Mouse (Mus musculus) liver, embryonic 12.5 days (tissue): ENCODE data around the gene Ggact. TPM values are rescaled to one million over a fixed set of nuclear protein-coding genes. Genes with fewer than 3 reads are reported as not detected.

ENCODE experiments used
- ATAC-seq: fragments of 200-750 bp; cut with Nextera tagmentation; 2 replicates; pipeline ENCODE4 v1.8.0; 2017; ENCODE audit warnings: moderate number of reproducible peaks, mild to moderate bottlenecking, moderate library complexity
- H3K27ac ChIP-seq: fragments of 300-500 bp; sonication (generic); 2 replicates; pipeline ENCODE4 v1.5.1; 2016; ENCODE audit warnings: mild to moderate bottlenecking
- H3K27me3 ChIP-seq: fragments of 300-500 bp; sonication (generic); replicated peaks from 2 replicates; pipeline ENCODE4 v1.6.1; 2016; ENCODE audit warnings: mild to moderate bottlenecking, moderate library complexity
- H3K36me3 ChIP-seq: fragments of 300-500 bp; sonication (generic); 2 replicates; pipeline ENCODE4 v1.6.1; 2016; ENCODE audit warnings: mild to moderate bottlenecking, moderate library complexity
- H3K4me1 ChIP-seq: fragments of 300-500 bp; sonication (generic); 2 replicates; pipeline ENCODE4 v1.6.1; 2016
- H3K4me2 ChIP-seq: fragments of 300-500 bp; sonication (generic); 2 replicates; pipeline ENCODE4 v1.6.1; 2016; ENCODE audit warnings: mild to moderate bottlenecking, moderate library complexity
- H3K4me3 ChIP-seq: fragments of 300-500 bp; sonication (generic); 2 replicates; pipeline ENCODE4 v1.5.1; 2016; ENCODE audit warnings: mild to moderate bottlenecking, moderate library complexity
- H3K9ac ChIP-seq: fragments of 300-500 bp; sonication (generic); 2 replicates; pipeline ENCODE4 v1.6.1; 2016; ENCODE audit warnings: mild to moderate bottlenecking, moderate library complexity
- H3K9me3 ChIP-seq: fragments of 300-500 bp; sonication (generic); replicated peaks from 2 replicates; pipeline ENCODE4 v1.6.1; 2016; ENCODE audit warnings: mild to moderate bottlenecking, moderate library complexity
- WGBS: fragments of 180-500 bp; shearing (Covaris S2); methylation state at CpG from one replicate; pipeline ENCODE4 v1.1.7; 2016; ENCODE audit not compliant: insufficient replicate concordance; 5-methylcytosine and 5-hydroxymethylcytosine counted together
- polyA plus RNA-seq: library from polyadenylated mRNA; unstranded; fragments of >200 nt; fragmentation: Nextera tagmentation; extraction: Ambion mirVana; gene quantifications from 2 replicates; pipeline ENCODE4 v1.2.1, GENCODE M21; 2016

Gene Ggact
- polyA plus RNA-seq, 1 experiment from 2014 or later, result 16.1 TPM

GRCm38 (mm10) chr14:122790111-122790510, 123.4 kb downstream of the Ggact start:
- no peaks in the 10 kb centered on the region for H3K36me3 ChIP-seq
- no peaks in the 10 kb centered on the region for H3K27me3 ChIP-seq
- 66% methylated on average over 7 of the region's 7 CpGs for WGBS
- no peak for ATAC-seq
- H3K27ac ChIP-seq, result no peak overlapping the region
- H3K9ac ChIP-seq, result no peak overlapping the region
- no peak overlapping the region for H3K4me3 ChIP-seq
- H3K9me3 ChIP-seq, result no peaks in the 10 kb centered on the region
- no peaks in the 10 kb centered on the region for H3K4me1 ChIP-seq
- H3K4me2 ChIP-seq, result no peak overlapping the region

- ATAC-seq, result no peak
- Histone ChIP-seq H3K9ac (no peak overlapping the region), H3K9me3 (no peaks in the 10 kb centered on the region), H3K27me3 (no peaks in the 10 kb centered on the region), H3K4me3 (no peak overlapping the region), H3K27ac (no peak overlapping the region), H3K4me1 (no peaks in the 10 kb centered on the region), H3K36me3 (no peaks in the 10 kb centered on the region), H3K4me2 (no peak overlapping the region)
- WGBS, result 13% methylated on average over 2 of the region's 2 CpGs
Observed at GRCm38 (mm10) chr14:122788199-122788598, 125.4 kb downstream of the Ggact start.

DNA sequence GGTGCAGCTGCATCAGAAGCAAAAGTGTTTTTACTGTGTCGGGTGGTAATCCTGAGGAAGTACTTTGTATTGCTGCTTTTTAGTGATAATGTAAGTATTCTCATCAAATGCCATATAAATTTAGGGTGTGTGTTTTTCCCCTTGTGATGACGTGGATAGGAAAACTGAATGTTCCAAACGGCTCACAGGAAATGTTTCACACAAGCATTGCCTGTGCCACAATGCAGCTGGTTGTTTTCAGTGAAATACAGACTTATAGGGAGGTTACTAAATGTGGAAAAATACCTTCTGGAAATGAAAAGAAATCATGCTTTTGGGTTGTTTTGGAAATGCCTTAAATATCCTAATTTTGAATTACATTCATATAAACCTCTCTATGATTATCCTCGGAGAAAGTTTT, 128.9 kb downstream of the Ggact start:
- H3K9ac ChIP-seq, result no peak overlapping the region
- H3K27me3 ChIP-seq, result no peaks in the 10 kb centered on the region
- no peak overlapping the region for H3K4me2 ChIP-seq
- no peaks in the 10 kb centered on the region for H3K36me3 ChIP-seq
- H3K27ac ChIP-seq, result no peak overlapping the region
- no peak overlapping the region for H3K4me3 ChIP-seq
- 49% methylated on average over 4 of the region's 4 CpGs for WGBS
- no peaks in the 10 kb centered on the region for H3K4me1 ChIP-seq
- H3K9me3 ChIP-seq, result no peaks in the 10 kb centered on the region
- ATAC-seq, result no peak

GRCm38 (mm10) chr14:122766448-122766847, 147.1 kb downstream of the Ggact start:
- Histone ChIP-seq H3K4me2 (no peak overlapping the region), H3K36me3 (no peaks in the 10 kb centered on the region), H3K4me3 (no peak overlapping the region), H3K27me3 (no peaks in the 10 kb centered on the region), H3K27ac (no peak overlapping the region), H3K9me3 (no peaks in the 10 kb centered on the region), H3K9ac (no peak overlapping the region), H3K4me1 (peaks cover 13% of the 10 kb centered on the region; the same call in 1 of the 2 replicates)
- ATAC-seq, result no peak
- WGBS, result 54% methylated on average over 5 of the region's 5 CpGs

Other genes starting within 250 kb of the Ggact start
- gene Tmtc4, start 70.3 kb upstream of the Ggact start, polyA plus RNA-seq, result 3.8 and 4.2 TPM in 2 replicates